Comparison of ENCODE assay signal across 19 mouse cellular contexts in the genomic region with DNA sequence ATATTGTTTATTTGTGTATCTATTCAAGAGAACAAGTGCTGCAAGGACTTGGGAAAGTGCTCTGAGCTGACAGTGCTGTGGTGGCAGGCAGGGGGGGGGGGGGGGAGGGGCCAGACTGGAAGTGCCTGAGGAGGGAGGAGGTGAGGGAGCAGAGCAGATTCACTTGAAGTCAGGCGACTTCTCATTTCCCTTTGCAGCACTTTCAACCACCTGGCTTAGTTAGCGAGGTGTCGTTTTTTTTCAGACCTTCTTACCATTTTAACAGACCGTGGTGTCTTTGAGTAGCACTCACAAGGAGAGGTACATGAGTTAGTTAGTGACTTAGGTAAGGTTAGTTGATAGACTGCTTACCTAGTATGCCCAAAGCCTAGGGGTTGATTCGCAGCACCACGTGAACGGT. TPM values are rescaled to one million over a fixed set of nuclear protein-coding genes. Genes with fewer than 3 reads are reported as not detected.
DNase-seq lines count a peak whose midpoint lies in the region; ATAC-seq and TF ChIP-seq lines count a peak whose summit lies in the region.
"Had no signal": no experiment of that assay in that cellular context is flagged by ENCODE, and none has a peak within 500 bp of the region (broad histone marks: within the 10 kb centered on the region; RNA-seq: fewer than 3 reads in every experiment).

No protein-coding gene starts in this region.

- H3K4me2 ChIP-seq in lung, embryonic 14.5 days: no peak overlapping the region
- H3K4me2 ChIP-seq: heart, embryonic 13.5 days; neural tube, embryonic 12.5 days had no signal

- no peaks in the 10 kb centered on the region for H3K27me3 ChIP-seq in lung, embryonic 14.5 days (ENCODE audit: insufficient read depth, low read length)
- H3K27me3 ChIP-seq: heart, embryonic 13.5 days; neural tube, embryonic 12.5 days had no signal

- no peak overlapping the region for H3K27ac ChIP-seq in lung, embryonic 14.5 days (ENCODE audit: low read depth)
- H3K27ac ChIP-seq: neural tube, embryonic 12.5 days; stomach, postnatal 0 days had no signal

- no peaks in the 10 kb centered on the region for H3K9me3 ChIP-seq in lung, embryonic 14.5 days (ENCODE audit: low read depth, low read length)
- H3K9me3 ChIP-seq: forebrain, embryonic 10.5 days; heart, embryonic 13.5 days; neural tube, embryonic 12.5 days had no signal

- H3K9ac ChIP-seq in lung, embryonic 14.5 days: no peak overlapping the region
- H3K9ac ChIP-seq: liver, postnatal 0 days; neural tube, embryonic 12.5 days had no signal

- TF ChIP-seq POLR2A in lung, adult 2 months (IDR thresholded peaks at IDR 0.05; ENCODE audit: borderline replicate concordance, extremely low read depth, low read depth, low read length): no peak

- WGBS in lung, embryonic 14.5 days: 63% methylated on average over 7 of the region's 7 CpGs
- 54% methylated on average over 7 of the region's 7 CpGs for WGBS in lung, adult 2 months

- TF ChIP-seq CTCF in lung, embryonic 14.5 days (IDR thresholded peaks at IDR 0.05; ENCODE audit: low read depth): no peak
- no peak for TF ChIP-seq CTCF in lung, adult 2 months (IDR thresholded peaks at IDR 0.05; ENCODE audit: insufficient read depth, low read length)

- H3K4me3 ChIP-seq in lung, embryonic 14.5 days (ENCODE audit: low read depth, low read length): no peak overlapping the region
- H3K4me3 ChIP-seq in lung, adult 2 months (replicated peaks; ENCODE audit: extremely low read depth, low read depth, low read length): no peak overlapping the region
- H3K4me3 ChIP-seq: forebrain, embryonic 10.5 days; heart, embryonic 13.5 days; neural tube, embryonic 12.5 days had no signal

- ATAC-seq in lung, embryonic 14.5 days (ENCODE audit: insufficient read depth): 0 out of 2 replicates have a peak, but pooled peaks have one; percentile 30
- peak; percentile 82 for ATAC-seq in CD4-positive, CD25-positive, alpha-beta regulatory T cell, adult 4 months
- ATAC-seq: liver, postnatal 0 days had no signal

- no peak for DNase-seq in lung, embryonic 14.5 days
- DNase-seq in lung, adult 2 months: no peak
- DNase-seq in induced T-regulatory cell, adult 2 months (ENCODE audit: low read depth): peak; percentile 77
- peak; percentile 54 for DNase-seq in thymus, postnatal 14 days
- DNase-seq in left cerebral cortex, adult 11 months (ENCODE audit: low spot score): no peak
- no peak for DNase-seq in kidney, adult 11 months
- no peak for DNase-seq in cerebellum, adult 18-20 months
- DNase-seq: cerebellum, adult 11 months; gastrocnemius, postnatal 36 days; kidney, adult 2 months; kidney, postnatal 4 days; liver, postnatal 0 days had no signal

- peaks cover 6% of the 10 kb centered on the region; the same call in 1 of the 2 replicates for H3K4me1 ChIP-seq in lung, embryonic 14.5 days (ENCODE audit: insufficient read depth)
- peaks cover 53% of the 10 kb centered on the region for H3K4me1 ChIP-seq in lung, adult 2 months (ENCODE audit: control insufficient read depth, insufficient read depth, low read length)

- peaks cover 2% of the 10 kb centered on the region; the same call in 1 of the 2 replicates for H3K36me3 ChIP-seq in lung, embryonic 14.5 days (ENCODE audit: insufficient read depth)

RNA-seq across cellular contexts. Expression of a gene that starts 12.8 kb away (rescaled TPM):
- 30.7 and 33.8 TPM in 2 replicates for polyA plus RNA-seq in lung, embryonic 14.5 days (2014; fragmentation: Nextera tagmentation; extraction: Ambion mirVana)
- 39.3 and 42.6 TPM in 2 replicates for polyA plus RNA-seq in lung, adult 2 months (2012; rRNA removed)
- polyA plus RNA-seq in CD4-positive, CD25-positive, alpha-beta regulatory T cell, adult 4 months (2017; shearing (Covaris generic)): 10 to 100 TPM; 55.1 to 57.8 TPM

RNA-seq across cellular contexts. Expression of a gene that starts 38.3 kb away (rescaled TPM):
- not detected in 2 replicates for polyA plus RNA-seq in lung, embryonic 14.5 days (2014; fragmentation: Nextera tagmentation; extraction: Ambion mirVana)
- polyA plus RNA-seq in lung, adult 2 months (2012; rRNA removed): not detected in 2 replicates
- under 1 TPM; 0.22 to 0.39 TPM for polyA plus RNA-seq in CD4-positive, CD25-positive, alpha-beta regulatory T cell, adult 4 months (2017; shearing (Covaris generic))
- polyA plus RNA-seq: forebrain, embryonic 10.5 days; heart, embryonic 13.5 days; hindbrain, embryonic 11.5 days; kidney, adult 2 months; liver, postnatal 0 days; midbrain, postnatal 0 days; neural tube, embryonic 12.5 days; stomach, postnatal 0 days had no signal

RNA-seq across cellular contexts. Expression of a gene that starts 50.3 kb away (rescaled TPM):
- polyA plus RNA-seq in lung, embryonic 14.5 days (2014; fragmentation: Nextera tagmentation; extraction: Ambion mirVana): 41.5 and 45.6 TPM in 2 replicates
- 22.2 and 40.9 TPM in 2 replicates for polyA plus RNA-seq in lung, adult 2 months (2012; rRNA removed)
- 10 to 100 TPM; 40.0 to 48.4 TPM for polyA plus RNA-seq in CD4-positive, CD25-positive, alpha-beta regulatory T cell, adult 4 months (2017; shearing (Covaris generic))

Comparison
In these comparisons a context has a peak if more than half of its experiments do, and no peak if none do; other contexts are left out.
1. DNase-seq: peak in induced T-regulatory cell, adult 2 months (single experiment) and thymus, postnatal 14 days (single experiment); none in lung, embryonic 14.5 days (single experiment), lung, adult 2 months (single experiment), left cerebral cortex, adult 11 months (single experiment), kidney, adult 11 months (single experiment) and cerebellum, adult 18-20 months (0 of 2).